Mouse (Mus musculus): ENCODE measurements around the gene Tmem156. TPM values are rescaled to one million over a fixed set of nuclear protein-coding genes. Genes with fewer than 3 reads are reported as not detected.

Tmem156 gene
- polyA plus RNA-seq, 1 experiment = not detected

DNA sequence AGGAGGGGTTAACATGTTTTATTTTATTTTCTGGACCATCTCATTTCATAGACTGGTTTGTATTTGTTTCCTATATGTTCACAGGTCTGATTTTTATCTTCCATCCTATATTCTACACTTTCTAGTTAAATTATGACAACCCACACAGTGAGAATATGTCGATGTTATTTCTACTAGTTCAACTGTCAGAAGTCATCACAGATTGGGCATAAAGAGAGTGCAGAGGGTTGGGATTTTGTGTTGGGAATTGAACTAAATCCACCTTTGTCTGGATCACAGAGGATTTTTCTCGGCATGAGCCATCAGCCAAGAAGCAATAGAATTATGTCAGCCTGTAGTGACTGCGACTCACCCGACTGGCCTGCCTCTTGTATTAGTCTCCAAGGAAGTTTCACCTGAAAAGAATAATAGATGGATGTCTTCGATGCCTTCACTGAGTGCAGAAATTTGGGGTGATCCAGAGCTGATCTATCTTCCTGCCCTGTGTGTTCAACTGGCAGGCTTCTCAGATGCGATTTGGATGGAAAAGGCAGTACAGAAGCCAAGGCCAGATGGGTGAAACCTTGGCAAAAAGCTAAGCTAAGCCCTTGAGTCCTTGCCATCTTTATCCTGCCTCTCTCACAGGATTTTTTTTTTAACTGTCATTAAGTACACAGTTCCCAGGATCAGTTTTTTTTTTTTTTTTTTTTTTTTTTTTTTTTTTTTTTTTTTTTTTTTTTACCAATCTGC is 46.1 kb downstream of the Tmem156 start:
- H3K9me3 ChIP-seq (replicated peaks; ENCODE audit: control insufficient read depth, insufficient read depth, low read length, poor library complexity, severe bottlenecking) = no peaks in the 10 kb centered on the region
- H3K27me3 ChIP-seq (ENCODE audit: control insufficient read depth, insufficient read depth, low read length, poor library complexity, severe bottlenecking) = no peaks in the 10 kb centered on the region
- no peaks in the 10 kb centered on the region for H3K4me1 ChIP-seq (ENCODE audit: control insufficient read depth, insufficient read depth, low read length)
- no peak overlapping the region for H3K4me3 ChIP-seq (ENCODE audit: low read depth, low read length)
- H3K36me3 ChIP-seq (ENCODE audit: control insufficient read depth, insufficient read depth, low read length, poor library complexity, severe bottlenecking) = no peaks in the 10 kb centered on the region
- H3K27ac ChIP-seq (ENCODE audit: insufficient read depth, low read length) = no peak overlapping the region
- TF ChIP-seq CTCF (IDR thresholded peaks at IDR 0.05; ENCODE audit: low read depth, low read length) = no peak
- no peak for TF ChIP-seq POLR2A (IDR thresholded peaks at IDR 0.05; ENCODE audit: insufficient read depth, low read length)
- TF ChIP-seq EP300 (IDR thresholded peaks at IDR 0.05; ENCODE audit: insufficient read depth, low read depth, low read length) = no peak
- H3K9ac ChIP-seq (ENCODE audit: low read depth, poor library complexity, severe bottlenecking) = no peak overlapping the region

DNA sequence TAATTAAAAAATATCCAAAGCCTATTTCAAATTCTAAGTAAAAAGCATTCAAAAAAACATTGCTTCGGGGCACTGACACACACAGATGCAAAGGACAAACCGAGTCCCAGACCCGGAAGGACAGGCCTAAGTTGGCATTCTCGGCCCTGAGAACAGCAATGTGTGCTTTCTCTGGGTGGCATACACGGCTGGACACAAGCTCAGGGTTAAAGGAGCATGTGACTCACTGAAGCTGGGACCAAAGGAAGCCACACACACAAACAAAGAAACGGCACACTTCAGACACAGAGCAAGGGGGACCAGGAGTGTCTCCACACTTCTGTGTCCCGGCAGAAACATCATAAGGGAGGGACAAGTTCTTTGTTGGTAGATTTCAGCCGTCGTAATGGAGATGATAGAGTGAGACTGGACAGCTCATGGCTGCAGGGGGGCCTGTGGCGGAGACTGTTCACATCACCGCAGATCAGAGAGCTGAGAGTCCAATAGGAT is 48.5 kb downstream of the Tmem156 start:
- H3K9me3 ChIP-seq (replicated peaks; ENCODE audit: control insufficient read depth, insufficient read depth, low read length, poor library complexity, severe bottlenecking) = no peaks in the 10 kb centered on the region
- TF ChIP-seq CTCF (IDR thresholded peaks at IDR 0.05; ENCODE audit: low read depth, low read length) (no peak), EP300 (IDR thresholded peaks at IDR 0.05; ENCODE audit: insufficient read depth, low read depth, low read length) (no peak), POLR2A (IDR thresholded peaks at IDR 0.05; ENCODE audit: insufficient read depth, low read length) (no peak)
- H3K9ac ChIP-seq (ENCODE audit: low read depth, poor library complexity, severe bottlenecking) = no peak overlapping the region
- H3K4me3 ChIP-seq (ENCODE audit: low read depth, low read length) = no peak overlapping the region
- no peaks in the 10 kb centered on the region for H3K27me3 ChIP-seq (ENCODE audit: control insufficient read depth, insufficient read depth, low read length, poor library complexity, severe bottlenecking)
- no peaks in the 10 kb centered on the region for H3K4me1 ChIP-seq (ENCODE audit: control insufficient read depth, insufficient read depth, low read length)
- H3K36me3 ChIP-seq (ENCODE audit: control insufficient read depth, insufficient read depth, low read length, poor library complexity, severe bottlenecking) = no peaks in the 10 kb centered on the region
- no peak overlapping the region for H3K27ac ChIP-seq (ENCODE audit: insufficient read depth, low read length)

DNA sequence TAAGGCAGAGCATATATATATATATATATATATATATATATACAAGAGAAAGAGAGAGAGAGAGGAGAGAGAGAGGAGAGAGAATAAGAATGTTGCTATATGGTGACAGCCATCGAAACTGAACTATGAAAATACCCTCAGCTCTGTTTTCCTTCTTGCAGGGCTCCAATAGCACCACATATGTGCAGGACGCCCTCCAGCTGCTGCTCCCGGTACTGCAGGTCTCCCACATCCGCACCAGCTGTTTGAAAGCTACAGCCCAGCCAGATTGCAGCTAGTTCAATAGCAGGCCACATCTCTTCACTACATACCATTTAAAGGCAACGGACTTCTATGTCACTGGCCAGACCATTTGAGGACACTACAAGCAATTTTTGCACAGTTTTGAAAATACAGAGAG is 51.5 kb downstream of the Tmem156 start:
- TF ChIP-seq CTCF (IDR thresholded peaks at IDR 0.05; ENCODE audit: low read depth, low read length) (peak; percentile 60), EP300 (IDR thresholded peaks at IDR 0.05; ENCODE audit: insufficient read depth, low read depth, low read length) (no peak), POLR2A (IDR thresholded peaks at IDR 0.05; ENCODE audit: insufficient read depth, low read length) (no peak)
- Histone ChIP-seq H3K4me3 (ENCODE audit: low read depth, low read length) (no peak overlapping the region), H3K27me3 (ENCODE audit: control insufficient read depth, insufficient read depth, low read length, poor library complexity, severe bottlenecking) (no peaks in the 10 kb centered on the region), H3K4me1 (ENCODE audit: control insufficient read depth, insufficient read depth, low read length) (no peaks in the 10 kb centered on the region), H3K9me3 (replicated peaks; ENCODE audit: control insufficient read depth, insufficient read depth, low read length, poor library complexity, severe bottlenecking) (no peaks in the 10 kb centered on the region), H3K27ac (ENCODE audit: insufficient read depth, low read length) (no peak overlapping the region), H3K36me3 (ENCODE audit: control insufficient read depth, insufficient read depth, low read length, poor library complexity, severe bottlenecking) (no peaks in the 10 kb centered on the region), H3K9ac (ENCODE audit: low read depth, poor library complexity, severe bottlenecking) (no peak overlapping the region)

DNA sequence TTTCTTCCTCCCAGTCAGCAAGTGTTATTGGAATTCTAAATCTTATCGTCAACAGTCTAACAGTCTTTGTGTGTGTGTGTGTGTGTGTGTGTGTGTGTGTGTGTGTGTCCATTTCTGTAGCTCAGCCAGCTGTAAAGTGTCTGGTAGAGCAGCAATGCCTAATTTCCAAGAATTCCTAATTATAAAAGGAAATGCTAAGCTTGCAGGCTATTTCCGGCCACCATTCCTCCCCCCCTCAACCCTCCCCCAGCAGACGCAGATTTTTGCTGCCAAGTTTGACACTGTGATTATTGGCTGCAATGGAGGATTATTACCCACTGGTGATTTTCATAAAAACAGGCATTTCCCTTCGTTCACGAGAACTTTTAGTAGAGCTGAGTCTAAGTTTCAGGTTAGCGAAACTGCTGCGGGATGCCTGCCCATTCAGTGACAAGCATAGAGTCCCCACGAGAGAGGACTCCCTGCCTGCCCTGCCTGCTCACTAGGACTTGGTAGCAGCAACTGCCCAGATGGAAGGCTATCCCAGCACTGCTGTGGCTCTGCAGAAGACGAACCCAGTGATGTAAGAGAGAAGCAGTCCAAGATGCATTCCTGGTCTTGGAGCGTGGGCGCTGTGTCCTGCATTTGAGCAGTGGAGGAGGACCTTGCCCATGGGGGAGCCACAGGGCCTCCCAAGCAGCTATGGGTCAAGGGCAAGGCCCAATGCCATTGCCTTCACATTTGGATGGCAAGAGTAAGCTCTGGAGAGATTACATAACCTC is 52.9 kb downstream of the Tmem156 start:
- Histone ChIP-seq H3K4me3 (ENCODE audit: low read depth, low read length) (no peak overlapping the region), H3K9me3 (replicated peaks; ENCODE audit: control insufficient read depth, insufficient read depth, low read length, poor library complexity, severe bottlenecking) (no peaks in the 10 kb centered on the region), H3K9ac (ENCODE audit: low read depth, poor library complexity, severe bottlenecking) (no peak overlapping the region), H3K4me1 (ENCODE audit: control insufficient read depth, insufficient read depth, low read length) (no peaks in the 10 kb centered on the region), H3K27ac (ENCODE audit: insufficient read depth, low read length) (no peak overlapping the region), H3K27me3 (ENCODE audit: control insufficient read depth, insufficient read depth, low read length, poor library complexity, severe bottlenecking) (no peaks in the 10 kb centered on the region), H3K36me3 (ENCODE audit: control insufficient read depth, insufficient read depth, low read length, poor library complexity, severe bottlenecking) (no peaks in the 10 kb centered on the region)
- TF ChIP-seq POLR2A (IDR thresholded peaks at IDR 0.05; ENCODE audit: insufficient read depth, low read length) (no peak), CTCF (IDR thresholded peaks at IDR 0.05; ENCODE audit: low read depth, low read length) (no peak), EP300 (IDR thresholded peaks at IDR 0.05; ENCODE audit: insufficient read depth, low read depth, low read length) (no peak)

DNA sequence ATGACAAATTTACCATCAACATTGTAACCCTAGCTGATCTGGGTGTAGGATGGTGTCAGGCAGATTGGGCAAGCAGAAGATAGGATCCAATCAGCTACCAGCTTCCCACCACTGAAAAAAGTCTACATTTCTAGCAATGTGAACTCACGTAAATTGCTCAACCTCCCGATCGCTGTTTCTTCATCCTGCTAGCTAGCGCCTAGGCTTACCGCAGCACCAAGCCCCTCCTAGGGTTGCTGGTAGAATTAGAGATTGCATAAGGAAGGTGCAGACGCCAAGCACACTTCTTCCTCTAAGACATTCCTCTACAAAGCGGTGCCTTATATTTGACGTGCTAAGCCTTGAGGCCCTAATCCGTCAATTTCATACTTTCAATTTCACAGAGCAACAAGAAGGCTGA is 53.6 kb downstream of the Tmem156 start:
- Histone ChIP-seq H3K36me3 (ENCODE audit: control insufficient read depth, insufficient read depth, low read length, poor library complexity, severe bottlenecking) (no peaks in the 10 kb centered on the region), H3K4me3 (ENCODE audit: low read depth, low read length) (no peak overlapping the region), H3K4me1 (ENCODE audit: control insufficient read depth, insufficient read depth, low read length) (no peaks in the 10 kb centered on the region), H3K27ac (ENCODE audit: insufficient read depth, low read length) (no peak overlapping the region), H3K9ac (ENCODE audit: low read depth, poor library complexity, severe bottlenecking) (no peak overlapping the region), H3K9me3 (replicated peaks; ENCODE audit: control insufficient read depth, insufficient read depth, low read length, poor library complexity, severe bottlenecking) (no peaks in the 10 kb centered on the region), H3K27me3 (ENCODE audit: control insufficient read depth, insufficient read depth, low read length, poor library complexity, severe bottlenecking) (no peaks in the 10 kb centered on the region)
- TF ChIP-seq POLR2A (IDR thresholded peaks at IDR 0.05; ENCODE audit: insufficient read depth, low read length) = no peak

DNA sequence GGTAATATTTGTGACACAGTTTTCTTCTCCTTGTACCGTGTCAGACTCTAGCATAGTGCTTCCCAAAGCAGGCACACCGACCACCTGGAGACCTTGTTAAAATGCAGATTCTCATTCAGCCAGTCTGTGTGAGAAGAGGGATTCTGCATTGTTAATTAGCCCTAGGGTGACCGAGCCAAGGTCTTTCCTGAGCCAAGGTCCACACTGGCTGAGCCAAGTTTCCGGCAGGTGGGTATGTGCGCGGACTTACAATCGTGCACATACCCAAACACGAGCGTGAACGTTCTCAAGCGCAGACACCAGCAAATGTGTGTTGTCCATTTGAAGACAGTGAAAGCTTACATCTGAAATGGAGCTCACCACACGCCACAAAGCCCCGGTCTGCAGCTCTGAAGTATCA is 55.3 kb downstream of the Tmem156 start:
- TF ChIP-seq EP300 (IDR thresholded peaks at IDR 0.05; ENCODE audit: insufficient read depth, low read depth, low read length) (no peak), POLR2A (IDR thresholded peaks at IDR 0.05; ENCODE audit: insufficient read depth, low read length) (no peak), CTCF (IDR thresholded peaks at IDR 0.05; ENCODE audit: low read depth, low read length) (no peak)
- no peaks in the 10 kb centered on the region for H3K27me3 ChIP-seq (ENCODE audit: control insufficient read depth, insufficient read depth, low read length, poor library complexity, severe bottlenecking)
- H3K9me3 ChIP-seq (replicated peaks; ENCODE audit: control insufficient read depth, insufficient read depth, low read length, poor library complexity, severe bottlenecking) = no peaks in the 10 kb centered on the region
- H3K4me1 ChIP-seq (ENCODE audit: control insufficient read depth, insufficient read depth, low read length) = no peaks in the 10 kb centered on the region
- H3K9ac ChIP-seq (ENCODE audit: low read depth, poor library complexity, severe bottlenecking) = no peak overlapping the region
- no peak overlapping the region for H3K27ac ChIP-seq (ENCODE audit: insufficient read depth, low read length)
- H3K4me3 ChIP-seq (ENCODE audit: low read depth, low read length) = no peak overlapping the region
- H3K36me3 ChIP-seq (ENCODE audit: control insufficient read depth, insufficient read depth, low read length, poor library complexity, severe bottlenecking) = no peaks in the 10 kb centered on the region

Data from ES-Bruce4 (cell line).